Mouse (Mus musculus) 3134 (cell line): Measurements from ENCODE around the gene Ttc27.
"Not testable (repeated sequence)": the region's sequence is repeated elsewhere in the genome, so short reads cannot be mapped to it uniquely, and the experiment has no call there.

Experiments
- DNase-seq: peaks from one replicate; pipeline ENCODE4 v3.0.0-alpha.2; 2011; ENCODE audit warnings: low spot score; ENCODE audit not compliant: insufficient read length; ENCODE audit errors: extremely low read depth

Ttc27 gene

GRCm38 (mm10) chr17:74717618-74718151 lies at the start of gene Ttc27:
Gene Ttc27 (plus strand): TSS chr17:74717732.
- DNase-seq, result peak; percentile 76

DNA sequence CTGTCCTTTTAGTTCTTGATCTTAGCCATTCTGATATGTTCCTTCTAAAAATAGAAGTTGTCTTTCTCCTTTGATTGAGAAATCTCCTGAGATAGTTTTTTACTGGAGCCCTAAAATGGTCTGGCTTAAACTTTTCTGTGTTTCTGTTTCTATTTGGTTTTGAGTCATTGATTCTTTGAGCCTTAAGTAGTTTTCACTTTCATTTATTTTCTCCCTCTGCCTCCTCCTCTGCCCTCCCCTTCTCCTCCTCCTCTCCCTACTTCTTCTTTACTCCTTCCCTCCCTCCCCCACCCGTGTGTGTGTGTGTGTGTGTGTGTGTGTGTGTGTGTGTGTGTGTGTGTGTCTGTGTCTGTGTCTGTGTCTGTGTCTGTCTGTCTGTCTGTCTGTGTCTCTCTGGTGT lies 49.5 kb upstream of the Ttc27 start:
- no peak for DNase-seq

GRCm38 (mm10) chr17:74670031-74670430 lies 47.5 kb upstream of the Ttc27 start:
- peak; percentile 13 for DNase-seq

- no peak for DNase-seq
Observed at GRCm38 (mm10) chr17:74672446-74672845, 45.1 kb upstream of the Ttc27 start.

DNA sequence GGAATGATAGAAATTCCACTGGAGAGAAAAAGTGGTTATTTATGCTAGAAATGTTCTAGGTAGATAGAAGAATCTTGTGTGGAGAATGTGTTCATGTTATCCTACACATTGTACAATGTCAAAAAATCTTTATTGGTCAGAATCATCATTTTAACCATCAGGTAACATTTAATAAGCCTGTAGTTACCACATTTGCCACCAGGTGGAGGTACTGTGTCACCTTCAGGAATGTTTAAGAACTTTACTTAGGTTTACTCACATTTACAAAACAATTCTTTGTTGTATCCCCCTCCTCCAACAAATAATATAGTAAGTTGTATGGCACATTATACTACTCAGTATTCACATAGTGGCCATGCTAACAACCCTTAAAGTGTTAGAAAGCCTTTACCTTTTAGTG lies 44.3 kb upstream of the Ttc27 start:
- DNase-seq, result no peak

- DNase-seq, result no peak
Observed at GRCm38 (mm10) chr17:74678061-74678460, 39.5 kb upstream of the Ttc27 start.

DNA sequence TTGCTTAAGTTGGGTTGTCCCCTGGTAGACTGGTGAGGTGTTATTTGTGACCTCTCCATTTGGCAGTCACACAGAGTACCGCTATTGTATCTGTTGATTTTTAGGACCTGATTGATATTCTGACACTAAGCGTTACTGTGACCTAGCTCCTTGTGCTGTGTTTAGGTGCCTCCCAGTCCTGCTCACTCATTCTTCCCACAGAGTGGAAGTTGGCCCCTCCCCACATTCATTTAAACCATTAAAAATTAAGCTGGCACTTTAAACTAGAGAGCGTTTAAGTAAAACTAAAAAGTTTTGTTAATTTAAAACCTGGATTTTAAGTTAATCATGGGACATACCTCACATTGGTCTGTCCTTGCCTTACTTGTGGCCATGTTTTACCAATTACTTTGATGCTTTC lies 32.6 kb upstream of the Ttc27 start:
- no peak for DNase-seq

GRCm38 (mm10) chr17:74688555-74688954 lies 29.0 kb upstream of the Ttc27 start:
- DNase-seq, result no peak

- no peak for DNase-seq
Observed at GRCm38 (mm10) chr17:74689406-74689805, 28.1 kb upstream of the Ttc27 start.

- DNase-seq, result not testable (repeated sequence)
Observed at GRCm38 (mm10) chr17:74701661-74702060, 15.9 kb upstream of the Ttc27 start.

- DNase-seq, result no peak
Observed at GRCm38 (mm10) chr17:74705480-74705879, 12.1 kb upstream of the Ttc27 start.

DNA sequence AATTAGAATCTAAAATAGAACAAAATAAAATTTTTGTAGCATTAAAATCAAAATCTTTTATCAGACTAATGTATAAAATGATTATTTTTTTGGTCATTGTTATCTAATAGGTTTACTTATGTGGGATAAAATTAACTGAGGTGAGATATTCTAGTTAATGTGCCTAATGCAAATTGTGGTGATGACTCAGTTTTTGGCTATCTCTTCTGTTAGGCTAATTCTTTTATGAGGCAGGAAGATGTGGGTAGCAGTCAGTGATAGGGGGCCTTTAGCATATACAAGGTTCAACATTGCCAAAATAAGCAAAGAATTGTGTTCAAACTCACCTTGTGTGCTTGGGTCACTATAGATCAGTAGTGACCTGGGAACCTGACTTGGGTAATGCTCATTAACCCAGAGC lies 10.9 kb upstream of the Ttc27 start:
- no peak for DNase-seq

- no peak for DNase-seq
Observed at GRCm38 (mm10) chr17:74707637-74708152, 9.8 kb upstream of the Ttc27 start.

- DNase-seq, result no peak
Observed at GRCm38 (mm10) chr17:74710731-74711130, 6.8 kb upstream of the Ttc27 start.

DNA sequence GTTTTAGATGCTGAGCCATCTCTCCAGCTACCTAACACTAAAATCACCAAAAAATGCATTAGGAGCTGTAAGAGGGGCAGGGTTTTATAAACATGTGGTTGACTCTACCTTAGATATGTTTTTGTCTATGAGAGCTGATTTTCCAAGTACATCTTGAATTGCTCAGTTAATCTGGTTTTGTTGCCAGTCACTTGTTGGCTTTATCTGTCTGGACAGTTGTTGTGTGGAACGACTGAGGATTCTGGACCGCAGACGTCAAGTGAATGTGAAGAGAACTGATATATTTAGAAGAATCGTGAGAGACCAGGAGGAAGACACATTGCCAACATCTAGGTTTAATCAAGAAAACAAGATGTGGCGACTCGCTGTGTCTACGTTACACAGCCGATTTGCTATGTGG lies 5.9 kb upstream of the Ttc27 start:
- DNase-seq, result no peak

DNA sequence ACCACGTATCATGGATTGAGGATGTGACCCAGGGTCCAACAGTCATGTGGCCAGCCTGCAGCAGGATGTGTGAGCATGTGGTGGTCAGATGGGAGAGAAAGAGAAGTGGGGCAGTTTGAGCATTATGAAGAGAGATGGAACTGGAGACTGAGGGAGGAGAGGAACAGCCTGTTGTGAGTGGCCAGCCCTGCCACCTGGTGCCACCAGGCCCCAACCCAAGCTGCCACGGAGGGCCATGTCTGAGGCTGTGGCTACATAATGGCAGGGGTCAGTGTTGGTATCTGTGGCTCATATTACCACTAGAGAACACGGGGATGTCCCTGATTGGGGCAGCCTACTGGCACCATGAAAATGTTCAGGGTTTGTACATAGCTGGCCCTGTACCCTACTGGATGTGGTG lies 2.4 kb upstream of the Ttc27 start:
- DNase-seq, result no peak

DNA sequence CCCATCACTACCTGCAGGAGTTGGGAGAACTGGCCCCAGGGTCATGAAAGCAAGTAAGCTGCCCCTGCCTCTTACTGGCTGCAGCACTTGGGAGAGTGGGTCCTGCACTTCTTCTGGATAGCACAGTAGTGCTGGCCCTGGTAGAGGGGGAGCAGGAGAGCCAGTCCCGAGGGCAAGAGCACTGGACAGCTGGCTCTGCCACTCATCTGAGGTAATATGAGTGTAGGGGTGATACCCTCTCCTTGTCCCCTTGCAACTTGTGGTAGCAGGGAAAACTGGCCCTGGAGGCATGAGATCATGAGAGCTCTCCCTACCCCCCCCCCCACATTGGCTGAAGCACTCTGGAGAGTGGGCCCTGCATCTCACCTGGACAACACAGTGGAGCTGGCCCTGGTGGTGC lies 1.8 kb upstream of the Ttc27 start:
- DNase-seq, result no peak

GRCm38 (mm10) chr17:74716643-74717042 lies 889 bp upstream of the Ttc27 start:
- no peak for DNase-seq

DNA sequence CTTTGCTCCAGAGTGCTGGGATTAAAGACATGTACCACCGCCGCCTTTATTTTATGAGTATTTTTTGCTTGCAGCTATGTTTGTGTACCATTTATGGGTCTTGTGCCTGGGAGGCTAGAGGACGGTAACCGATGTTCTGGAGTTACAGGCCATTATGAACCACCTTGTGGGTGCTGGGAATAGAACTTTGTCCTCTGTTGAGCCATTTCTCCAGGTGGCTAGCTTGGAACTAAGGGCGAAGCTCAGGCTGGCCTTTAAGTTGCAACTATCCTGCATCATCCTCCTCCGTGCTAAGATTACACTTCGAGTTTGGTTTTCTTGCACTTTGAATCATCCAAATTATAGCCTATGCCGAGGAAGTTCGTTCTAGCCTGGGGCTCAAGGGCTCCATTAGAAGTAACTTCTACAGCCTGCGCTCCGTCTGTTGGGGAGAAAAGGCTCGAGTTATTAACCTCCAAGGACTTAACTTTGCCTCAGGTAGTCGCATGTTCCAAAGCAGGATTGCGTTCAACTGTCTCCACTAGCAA lies 378 bp upstream of the Ttc27 start:
- DNase-seq, result no peak

- no peak for DNase-seq
Observed at GRCm38 (mm10) chr17:74732872-74733271, 15.3 kb downstream of the Ttc27 start.

- DNase-seq, result no peak
Observed at GRCm38 (mm10) chr17:74735392-74735791, 17.9 kb downstream of the Ttc27 start.

- DNase-seq, result no peak
Observed at GRCm38 (mm10) chr17:74749659-74750058, 32.1 kb downstream of the Ttc27 start.

- no peak for DNase-seq
Observed at GRCm38 (mm10) chr17:74751026-74751425, 33.5 kb downstream of the Ttc27 start.
